Mouse (Mus musculus): ENCODE measurements around the gene Prss53. TPM values are rescaled to one million over a fixed set of nuclear protein-coding genes. Genes with fewer than 3 reads are reported as not detected.

The Prss53 gene
- total RNA-seq (2015), result 0.15 and 0.39 TPM in 2 replicates
- total RNA-seq (2017), result not detected in 2 replicates

GRCm38 (mm10) chr7:127890798-127891197 is at the start of gene Prss53:
Gene Prss53, minus strand, starts transcription at chr7:127890970.
- ATAC-seq (replicated peaks; ENCODE audit: poor library complexity), result no peak

DNA sequence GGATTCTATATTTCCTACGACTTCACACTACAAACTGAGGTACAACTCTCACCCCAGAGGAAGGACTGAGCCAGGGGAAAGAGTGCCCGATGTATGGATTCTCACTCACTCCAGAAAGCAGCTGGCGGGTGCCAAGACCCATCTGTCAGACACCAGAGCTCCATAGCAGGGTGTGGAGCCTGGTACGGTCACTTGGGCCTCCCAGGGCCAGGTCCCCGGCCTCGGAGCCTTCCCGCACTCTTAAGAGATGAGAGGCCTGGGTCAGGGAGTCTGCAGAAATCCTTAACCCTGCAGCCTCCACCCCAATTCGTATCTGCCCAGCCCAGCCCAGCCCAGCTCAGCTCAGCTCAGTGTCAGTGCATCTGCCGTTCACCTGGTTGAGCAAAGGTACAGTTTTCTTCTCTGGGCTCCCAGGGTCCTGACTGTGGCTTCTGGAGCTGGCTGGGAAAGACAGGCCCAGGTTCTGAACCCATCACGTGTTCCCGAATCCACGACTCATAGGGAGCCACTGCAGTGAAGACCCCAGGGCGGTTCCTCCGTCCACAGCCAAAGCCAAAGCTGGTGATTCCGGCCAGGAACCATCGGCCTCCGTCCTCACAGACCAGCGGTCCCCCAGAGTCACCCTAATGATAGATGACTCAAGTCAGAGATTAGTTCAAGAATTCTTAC is 45.6 kb upstream of the Prss53 start:
- no peak for ATAC-seq (replicated peaks; ENCODE audit: poor library complexity)

- peak; percentile 13 for ATAC-seq (replicated peaks; ENCODE audit: poor library complexity)
Observed at GRCm38 (mm10) chr7:127935748-127936159, 45.0 kb upstream of the Prss53 start.

GRCm38 (mm10) chr7:127935028-127935722 is 44.4 kb upstream of the Prss53 start:
- peak; percentile 99 for ATAC-seq (replicated peaks; ENCODE audit: poor library complexity)

GRCm38 (mm10) chr7:127934075-127934474 is 43.3 kb upstream of the Prss53 start:
- ATAC-seq (replicated peaks; ENCODE audit: poor library complexity), result no peak

GRCm38 (mm10) chr7:127932273-127933031 is 41.7 kb upstream of the Prss53 start:
- ATAC-seq (replicated peaks; ENCODE audit: poor library complexity), result no peak

DNA sequence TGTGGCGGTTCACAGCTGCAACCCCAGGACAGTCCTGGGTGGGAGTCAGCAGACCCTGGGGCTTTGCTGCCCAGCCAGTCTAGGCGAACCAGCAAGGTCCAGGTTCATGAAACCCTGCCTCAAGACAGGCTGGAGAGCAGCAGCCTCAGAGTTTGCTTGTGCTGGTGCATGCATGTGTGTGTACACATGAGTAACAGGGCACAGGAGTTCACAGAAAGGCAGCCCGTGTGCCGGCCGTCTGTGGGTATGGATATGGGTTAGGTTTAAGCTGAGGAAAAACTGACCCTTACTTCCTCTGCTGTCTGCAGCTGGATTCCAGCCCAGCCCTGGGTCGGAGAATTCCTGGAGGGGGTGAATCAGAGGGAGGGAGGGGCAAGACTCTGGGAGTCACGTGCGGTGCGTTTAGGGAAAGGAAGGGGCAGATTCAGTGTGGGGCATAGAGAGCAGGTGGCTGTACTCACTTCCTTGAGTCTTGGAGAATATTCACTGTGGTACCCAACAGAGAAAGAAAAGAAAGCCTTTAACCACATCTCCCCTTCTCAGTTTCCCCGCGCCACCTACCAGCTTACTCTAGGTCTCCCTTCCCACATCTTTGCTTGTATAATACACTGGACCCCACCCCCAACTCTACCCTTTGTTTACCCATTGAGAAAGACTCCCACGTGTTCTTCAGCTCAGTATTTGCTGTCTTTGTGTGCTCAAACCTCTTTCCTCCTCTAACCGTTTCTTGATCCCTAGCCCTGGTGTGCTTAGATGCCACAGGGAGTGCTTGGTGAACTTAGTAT is 40.8 kb upstream of the Prss53 start:
- no peak for ATAC-seq (replicated peaks; ENCODE audit: poor library complexity)

DNA sequence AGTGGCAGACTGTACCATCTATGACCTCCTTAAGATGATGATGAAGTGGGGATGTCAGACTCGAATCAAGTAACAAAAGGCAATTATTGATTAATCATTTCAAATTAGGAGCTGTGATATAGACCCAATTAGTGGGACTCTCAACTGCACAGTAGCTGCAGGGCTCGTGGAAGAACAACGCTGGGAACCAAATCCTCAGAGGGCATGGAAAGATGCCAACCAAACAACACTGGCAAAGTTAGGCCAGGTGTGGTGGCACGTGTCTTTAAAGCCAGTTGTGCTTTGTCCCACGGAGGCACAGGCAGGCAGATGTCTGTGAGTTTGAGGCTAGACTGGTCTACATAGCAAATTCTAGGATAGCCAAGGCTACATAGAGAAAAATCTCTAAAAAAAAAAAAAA is 39.9 kb upstream of the Prss53 start:
- ATAC-seq (replicated peaks; ENCODE audit: poor library complexity), result no peak

DNA sequence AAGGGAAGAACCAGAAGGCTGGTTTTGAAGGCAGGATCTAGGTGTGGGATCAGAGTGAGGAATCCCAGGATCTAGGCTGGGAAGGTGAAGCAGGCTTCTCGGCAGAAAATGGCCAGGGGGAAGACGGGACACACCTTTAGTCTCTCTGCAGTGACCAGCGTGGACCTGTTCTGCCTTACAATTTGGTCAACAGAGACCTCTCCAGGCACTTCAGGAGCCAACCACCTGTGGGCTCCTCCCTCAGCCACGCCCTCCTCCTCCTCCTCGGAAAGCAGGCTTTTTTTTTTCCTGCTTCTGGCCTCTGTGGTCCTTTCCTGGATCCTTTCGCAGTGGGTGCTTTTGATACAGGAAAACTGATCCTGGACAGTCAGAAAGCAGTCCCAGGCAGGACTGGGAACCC is 39.2 kb upstream of the Prss53 start, which contains the start of gene Prss8:
Gene Prss8, minus strand, starts transcription at position 182 of the 400 bp plus-strand sequence.
- no peak for ATAC-seq (replicated peaks; ENCODE audit: poor library complexity)

GRCm38 (mm10) chr7:127928596-127928995 is 37.8 kb upstream of the Prss53 start:
- no peak for ATAC-seq (replicated peaks; ENCODE audit: poor library complexity)

DNA sequence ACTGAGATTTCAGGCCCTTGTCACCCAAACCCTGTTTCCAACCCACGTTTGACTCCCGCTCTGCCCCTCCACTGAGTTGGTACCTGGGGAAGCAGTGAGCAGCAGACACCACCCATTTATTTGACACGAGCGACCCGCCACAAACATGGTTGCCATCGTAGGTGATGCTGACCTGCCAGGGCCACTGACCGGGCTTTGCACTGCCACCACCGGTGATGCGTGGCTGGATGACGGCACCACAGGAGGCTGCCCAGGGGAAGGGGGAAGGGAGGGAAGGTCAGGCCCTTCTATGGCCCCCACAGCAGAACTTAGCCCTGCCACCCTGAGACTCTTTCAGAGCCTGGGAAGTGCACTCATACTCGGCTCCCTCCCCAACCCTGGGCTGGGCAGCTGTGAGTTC is 37.0 kb upstream of the Prss53 start:
- ATAC-seq (replicated peaks; ENCODE audit: poor library complexity), result no peak

DNA sequence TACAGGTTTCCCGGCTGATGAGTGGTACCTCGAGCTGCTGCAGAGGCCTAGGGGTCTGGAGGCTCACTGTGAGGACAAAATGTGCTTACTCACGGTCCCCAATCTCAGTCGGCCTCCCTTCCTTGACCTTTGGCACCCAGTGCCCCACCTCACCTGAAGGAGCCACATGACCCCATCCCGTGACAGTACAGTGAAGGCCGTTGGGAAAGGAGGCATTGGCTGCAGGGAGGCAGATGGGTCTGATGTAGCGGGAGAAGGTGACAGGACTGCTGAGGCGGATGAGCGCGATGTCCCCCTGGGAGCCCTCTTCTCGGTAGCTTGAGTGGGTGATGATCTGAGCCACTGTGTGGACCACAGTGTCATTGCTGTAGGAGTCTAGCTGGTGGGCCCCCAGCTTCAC is 36.1 kb upstream of the Prss53 start:
- ATAC-seq (replicated peaks; ENCODE audit: poor library complexity), result no peak

DNA sequence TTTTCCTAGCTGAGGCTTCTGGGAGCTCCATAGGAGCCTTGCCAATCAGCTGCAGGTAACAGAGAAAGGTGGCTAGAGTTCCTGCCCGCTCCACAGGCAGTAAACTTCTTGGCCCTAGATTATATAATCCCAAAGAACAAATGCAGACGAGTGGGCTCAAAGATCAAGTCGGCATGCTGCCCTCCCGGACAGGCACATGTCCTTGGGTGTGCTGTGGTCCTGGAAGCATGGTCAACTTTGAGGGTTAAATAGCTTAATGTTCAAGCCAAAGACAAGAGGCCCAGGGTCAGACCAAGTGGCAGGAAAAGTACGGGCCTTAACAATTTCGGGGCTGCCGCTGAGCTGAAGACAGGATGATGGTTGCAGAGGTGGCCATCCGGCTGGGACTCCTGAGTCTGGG is 35.3 kb upstream of the Prss53 start:
- ATAC-seq (replicated peaks; ENCODE audit: poor library complexity), result no peak

DNA sequence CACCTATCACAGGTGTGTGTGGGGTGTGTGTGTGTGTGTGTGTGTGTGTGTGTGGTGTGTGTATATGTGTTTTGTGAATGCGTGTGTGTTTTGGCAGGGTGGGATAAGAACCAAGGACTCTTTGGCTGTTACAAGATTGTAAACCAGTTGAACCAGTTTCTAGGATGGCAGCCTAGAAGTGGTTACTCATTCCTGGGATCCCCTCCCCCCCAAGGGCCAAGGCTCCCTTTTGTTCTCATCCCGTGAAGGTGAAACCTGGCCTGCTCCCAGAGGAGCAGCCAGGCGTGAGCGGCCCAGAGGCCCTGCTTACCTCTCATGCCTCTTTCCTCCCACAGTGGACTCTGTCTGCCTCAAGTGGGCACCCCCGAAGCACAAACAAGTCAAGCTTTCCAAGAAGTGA is 34.5 kb upstream of the Prss53 start:
- ATAC-seq (replicated peaks; ENCODE audit: poor library complexity), result no peak

- ATAC-seq (replicated peaks; ENCODE audit: poor library complexity), result no peak
Observed at GRCm38 (mm10) chr7:127923714-127924113, 32.9 kb upstream of the Prss53 start.

GRCm38 (mm10) chr7:127922451-127923275 is 31.9 kb upstream of the Prss53 start:
- ATAC-seq (replicated peaks; ENCODE audit: poor library complexity), result peak; percentile 57

DNA sequence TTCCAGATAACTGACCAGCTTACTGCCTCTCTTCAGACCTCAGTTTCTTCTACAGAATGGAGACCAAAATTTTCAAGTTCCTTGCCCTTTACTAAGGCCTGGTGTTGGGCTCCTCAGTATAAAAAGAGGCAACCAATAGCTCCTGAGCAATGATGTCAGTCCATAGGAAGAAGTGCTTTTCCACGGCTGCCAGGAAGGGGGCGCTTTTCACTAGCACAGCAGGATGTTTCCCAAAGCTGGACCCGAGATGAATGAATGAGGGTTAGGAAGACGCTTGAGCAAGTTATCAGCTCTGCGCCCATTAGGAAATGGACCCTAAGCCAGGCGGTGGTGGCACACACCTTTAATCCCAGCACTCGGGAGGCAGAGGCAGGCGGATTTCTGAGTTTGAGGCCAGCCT is 30.7 kb upstream of the Prss53 start:
- peak; percentile 53 for ATAC-seq (replicated peaks; ENCODE audit: poor library complexity)

GRCm38 (mm10) chr7:127919290-127919689 is 28.5 kb upstream of the Prss53 start:
- ATAC-seq (replicated peaks; ENCODE audit: poor library complexity), result peak; percentile 53

GRCm38 (mm10) chr7:127918203-127918602 is 27.4 kb upstream of the Prss53 start:
- peak; percentile 47; the same call in 1 of the 2 replicates for ATAC-seq (replicated peaks; ENCODE audit: poor library complexity)

GRCm38 (mm10) chr7:127915293-127915692 is 24.5 kb upstream of the Prss53 start:
- no peak for ATAC-seq (replicated peaks; ENCODE audit: poor library complexity)
